Mouse (Mus musculus): ENCODE results near the gene Zrsr1. TPM values are rescaled to one million over a fixed set of nuclear protein-coding genes. Genes with fewer than 3 reads are reported as not detected.

Gene Zrsr1
- 18.1 and 22.1 TPM in 2 replicates for polyA plus RNA-seq (2012; rRNA removed)

DNA sequence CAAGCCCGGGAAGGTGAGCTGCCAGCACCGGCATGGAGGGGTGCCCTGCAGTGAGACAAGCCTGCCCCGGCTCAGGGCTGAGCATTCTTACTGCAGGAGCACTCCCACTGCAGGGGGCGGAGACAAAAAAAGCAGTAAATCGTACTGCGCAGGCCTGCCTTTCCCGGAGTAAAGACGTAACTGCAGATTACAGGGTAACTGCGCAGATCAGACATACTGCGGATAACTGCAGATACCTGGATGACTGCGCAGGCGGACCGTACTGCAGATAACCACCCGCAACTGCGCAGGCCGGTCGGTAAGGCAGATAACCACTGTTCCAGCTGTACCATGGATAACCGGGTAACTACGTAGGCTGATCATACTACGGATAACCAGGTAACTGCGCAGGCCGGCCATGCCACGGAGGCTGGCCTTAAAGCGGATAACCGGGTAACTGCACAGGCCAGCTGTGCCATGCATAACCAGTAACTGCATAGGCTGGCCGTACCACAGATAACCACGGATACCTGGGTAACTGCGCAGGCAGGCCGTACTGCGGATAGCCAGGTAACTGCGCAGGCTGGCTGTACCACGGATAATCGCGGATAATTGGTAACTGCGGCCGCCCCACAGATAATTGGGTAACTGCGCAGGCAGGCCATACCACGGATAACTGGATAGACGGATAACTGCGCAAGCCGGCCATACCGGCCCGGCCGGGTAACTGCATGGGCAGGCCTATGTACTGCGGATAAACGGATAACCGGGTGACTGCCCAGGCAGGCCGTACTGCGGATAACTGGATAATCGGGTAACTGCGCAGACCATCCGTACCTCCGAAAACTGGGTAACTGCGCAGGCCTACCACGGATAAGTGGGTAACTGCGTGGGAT lies at the start of gene Zrsr1:
Zrsr1 (plus strand) TSS at position 171 of the 875 bp plus-strand sequence.

DNA sequence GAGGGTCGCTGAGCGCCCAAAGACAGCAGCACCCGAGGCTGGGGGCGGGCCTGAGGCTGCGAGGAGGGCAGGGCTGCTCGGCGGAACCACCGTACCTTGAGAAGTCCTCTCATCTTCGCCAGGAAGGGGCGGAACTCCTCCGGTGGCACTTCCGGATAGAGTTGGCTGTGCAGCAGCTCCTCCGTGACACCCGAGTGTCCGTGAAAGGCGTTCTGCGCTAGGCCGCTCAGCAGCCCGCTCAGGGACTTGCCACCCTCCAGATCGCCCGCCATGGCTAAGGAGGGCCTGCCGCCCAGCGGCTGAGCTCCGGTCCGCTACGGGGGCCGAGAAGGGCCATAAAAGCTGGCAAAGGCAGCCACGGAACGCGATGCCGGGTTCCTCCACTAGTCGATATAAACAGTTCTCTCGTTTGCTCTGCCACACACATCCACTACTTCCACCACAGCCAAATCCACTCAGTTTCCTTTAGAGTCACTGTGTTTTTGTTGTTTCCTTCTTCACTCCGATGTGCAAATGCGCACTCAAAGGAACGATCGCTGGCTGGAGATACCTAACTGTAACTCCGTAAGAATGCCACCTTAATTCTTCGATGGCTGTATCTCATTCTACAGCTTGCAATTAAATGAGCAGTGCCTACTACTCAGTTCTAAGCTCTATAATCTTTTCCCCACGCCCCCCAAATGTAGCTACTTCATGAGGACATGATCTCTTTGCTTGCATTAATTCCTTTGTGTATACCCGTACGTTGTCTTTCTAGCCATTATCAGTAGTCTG lies 10.4 kb downstream of the Zrsr1 start, which contains the start of the genes Gm28048 and Commd1:
Gm28048 (minus strand) TSS at position 107 of the 774 bp plus-strand sequence.
Commd1 (minus strand) TSS at position 399 of the 774 bp plus-strand sequence.

DNA sequence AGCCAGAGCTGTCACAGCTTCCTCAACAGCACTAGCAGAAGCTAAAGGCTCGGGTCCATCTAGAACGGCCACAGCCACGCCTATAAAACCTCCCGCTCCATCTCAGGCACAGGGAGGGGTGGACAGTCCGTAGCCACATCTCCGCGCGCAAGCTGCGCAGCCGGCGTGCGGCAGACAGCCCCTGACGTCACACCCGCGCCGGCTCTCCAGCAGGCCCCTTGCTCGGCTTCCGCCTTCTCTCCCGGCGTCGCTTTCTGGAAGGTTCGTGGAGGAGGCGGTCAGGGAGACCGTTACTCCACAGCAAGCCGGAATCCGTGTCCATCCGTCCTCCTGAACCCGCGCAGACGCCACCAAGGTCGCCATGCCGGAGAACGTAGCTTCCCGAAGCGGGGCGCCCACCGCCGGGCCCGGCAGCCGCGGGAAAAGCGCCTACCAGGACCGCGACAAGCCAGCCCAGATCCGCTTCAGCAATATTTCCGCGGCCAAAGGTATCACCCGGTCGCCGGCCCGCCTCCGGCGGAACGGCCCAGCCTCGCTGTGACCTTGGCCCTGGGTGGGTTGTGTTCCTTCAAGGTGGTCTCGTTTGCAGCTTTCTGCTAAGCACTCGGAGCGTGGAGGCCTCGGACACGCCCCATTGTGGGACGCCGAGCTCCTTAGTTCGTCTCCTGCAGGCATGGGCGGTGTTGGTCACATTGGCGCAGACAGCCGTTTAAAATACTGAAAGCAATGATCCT lies 18.8 kb downstream of the Zrsr1 start, which contains the start of gene Cct4:
Cct4 (plus strand) TSS at position 127 of the 734 bp plus-strand sequence.

DNA sequence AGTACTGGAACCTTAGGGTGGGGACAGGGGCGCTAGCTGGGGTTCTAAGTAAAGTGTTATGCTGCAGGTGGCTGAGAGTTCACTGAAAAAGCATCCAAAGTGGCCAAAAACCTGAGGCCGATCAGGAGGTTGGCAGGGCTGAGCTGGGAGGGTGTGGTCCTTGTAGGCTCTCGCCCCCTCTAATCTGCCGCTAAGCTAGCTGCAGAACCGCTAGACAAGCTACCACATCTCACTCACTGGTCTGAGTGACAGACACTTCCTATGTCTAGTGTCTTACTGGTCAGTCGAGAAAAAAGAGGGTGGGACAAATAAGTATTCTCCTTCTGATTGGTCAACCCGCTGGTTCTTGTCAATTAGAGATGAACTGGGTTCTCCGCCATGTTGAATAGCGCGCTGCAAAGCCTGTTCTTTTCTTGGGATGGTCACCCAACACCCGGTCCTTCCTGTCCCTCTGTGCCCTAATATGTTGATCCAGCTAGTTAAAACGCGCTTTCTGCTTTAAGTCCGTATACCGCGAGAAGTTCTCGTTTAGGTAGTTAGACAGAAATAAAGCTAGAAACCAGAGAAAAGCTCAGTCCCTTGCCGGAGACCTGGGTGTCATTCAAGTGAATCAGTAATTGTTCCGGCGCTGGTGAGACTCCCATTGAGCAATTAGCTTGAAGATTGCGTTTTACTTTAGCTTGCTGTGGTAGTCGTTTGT lies 35.8 kb downstream of the Zrsr1 start, which contains the start of gene Fam161a:
Fam161a (plus strand) TSS at position 51 of the 700 bp plus-strand sequence.

Other genes starting within 250 kb of the Zrsr1 start
- 1.8 and 2.6 TPM in 2 replicates for gene B3gnt2, start 111.0 kb upstream of the Zrsr1 start, polyA plus RNA-seq (2012; rRNA removed)
- 1.7 and 1.9 TPM in 2 replicates for gene Gm28048, start 10.1 kb downstream of the Zrsr1 start, polyA plus RNA-seq (2012; rRNA removed)
- 63.1 and 76.1 TPM in 2 replicates for gene Commd1, start 10.4 kb downstream of the Zrsr1 start, polyA plus RNA-seq (2012; rRNA removed)
- 151 and 176 TPM in 2 replicates for gene Cct4, start 18.5 kb downstream of the Zrsr1 start, polyA plus RNA-seq (2012; rRNA removed)
- 3.8 and 5.0 TPM in 2 replicates for gene Fam161a, start 35.5 kb downstream of the Zrsr1 start, polyA plus RNA-seq (2012; rRNA removed)

Measured in central nervous system, embryonic 18 days (tissue).